Mouse (Mus musculus): ENCODE results near the gene 4930564D02Rik. TPM values are rescaled to one million over a fixed set of nuclear protein-coding genes. Genes with fewer than 3 reads are reported as not detected.
A peak's percentile ranks its signal among the peaks of the same experiment; 100 is the strongest.

4930564D02Rik gene
- polyA plus RNA-seq, 1 experiment from 2014 or later, result not detected

GRCm38 (mm10) chr3:105100270-105100589 lies 33.6 kb downstream of the 4930564D02Rik start:
- Histone ChIP-seq H3K27ac (ENCODE audit: low read depth) (no peak overlapping the region), H3K4me1 (ENCODE audit: insufficient read depth) (no peaks in the 10 kb centered on the region), H3K9ac (no peak overlapping the region), H3K4me2 (no peak overlapping the region), H3K27me3 (ENCODE audit: insufficient read depth, low read length) (no peaks in the 10 kb centered on the region), H3K4me3 (ENCODE audit: low read depth, low read length) (no peak overlapping the region), H3K9me3 (ENCODE audit: low read depth, low read length) (no peaks in the 10 kb centered on the region), H3K36me3 (ENCODE audit: insufficient read depth) (no peaks in the 10 kb centered on the region)
- 78% methylated on average over 4 of the region's 4 CpGs for WGBS
- no peak for TF ChIP-seq CTCF (IDR thresholded peaks at IDR 0.05; ENCODE audit: low read depth)
- DNase-seq, result no peak
- ATAC-seq (ENCODE audit: insufficient read depth), result no peak

GRCm38 (mm10) chr3:105105827-105106226 lies 39.2 kb downstream of the 4930564D02Rik start:
- 75% methylated on average over 4 of the region's 4 CpGs for WGBS

DNA sequence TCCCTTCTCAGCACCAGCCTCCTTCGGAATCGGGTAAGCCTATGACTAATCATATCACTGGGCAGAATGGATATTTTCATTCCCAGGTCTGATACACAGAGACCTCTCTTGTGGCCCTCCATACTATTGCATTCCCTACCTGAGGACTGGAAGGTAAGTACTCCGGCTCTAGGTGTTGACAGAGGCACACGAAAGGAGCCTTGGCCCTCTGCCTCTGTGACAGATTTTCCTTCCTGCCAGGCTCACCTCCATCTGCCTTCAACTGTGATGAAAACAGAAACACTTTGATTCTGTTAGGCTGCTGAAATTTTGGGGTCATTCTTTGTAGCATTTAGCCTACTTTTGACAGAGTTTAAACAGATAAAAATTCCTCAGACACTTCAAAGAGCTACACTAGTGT lies 47.2 kb downstream of the 4930564D02Rik start:
- Histone ChIP-seq H3K9me3 (ENCODE audit: low read depth, low read length) (no peaks in the 10 kb centered on the region), H3K4me3 (ENCODE audit: low read depth, low read length) (no peak overlapping the region), H3K36me3 (ENCODE audit: insufficient read depth) (no peaks in the 10 kb centered on the region), H3K4me1 (ENCODE audit: insufficient read depth) (no peaks in the 10 kb centered on the region), H3K4me2 (no peak overlapping the region), H3K9ac (no peak overlapping the region), H3K27me3 (ENCODE audit: insufficient read depth, low read length) (no peaks in the 10 kb centered on the region), H3K27ac (ENCODE audit: low read depth) (no peak overlapping the region)
- no peak for DNase-seq
- no peak for TF ChIP-seq CTCF (IDR thresholded peaks at IDR 0.05; ENCODE audit: low read depth)
- whole genome bisulfite sequencing, result 76% methylated on average over 4 of the region's 4 CpGs
- ATAC-seq (ENCODE audit: insufficient read depth), result no peak

More at GRCm38 (mm10) chr3:105105827-105106226, 39.2 kb downstream of the 4930564D02Rik start:
- Histone ChIP-seq H3K4me3 (ENCODE audit: low read depth, low read length) (no peak overlapping the region), H3K4me2 (no peak overlapping the region), H3K27me3 (ENCODE audit: insufficient read depth, low read length) (no peaks in the 10 kb centered on the region), H3K36me3 (ENCODE audit: insufficient read depth) (no peaks in the 10 kb centered on the region), H3K9ac (no peak overlapping the region), H3K9me3 (ENCODE audit: low read depth, low read length) (no peaks in the 10 kb centered on the region), H3K4me1 (ENCODE audit: insufficient read depth) (no peaks in the 10 kb centered on the region), H3K27ac (ENCODE audit: low read depth) (no peak overlapping the region)
- DNase-seq (no peak), ATAC-seq (ENCODE audit: insufficient read depth) (no peak)
- no peak for TF ChIP-seq CTCF (IDR thresholded peaks at IDR 0.05; ENCODE audit: low read depth)

DNA sequence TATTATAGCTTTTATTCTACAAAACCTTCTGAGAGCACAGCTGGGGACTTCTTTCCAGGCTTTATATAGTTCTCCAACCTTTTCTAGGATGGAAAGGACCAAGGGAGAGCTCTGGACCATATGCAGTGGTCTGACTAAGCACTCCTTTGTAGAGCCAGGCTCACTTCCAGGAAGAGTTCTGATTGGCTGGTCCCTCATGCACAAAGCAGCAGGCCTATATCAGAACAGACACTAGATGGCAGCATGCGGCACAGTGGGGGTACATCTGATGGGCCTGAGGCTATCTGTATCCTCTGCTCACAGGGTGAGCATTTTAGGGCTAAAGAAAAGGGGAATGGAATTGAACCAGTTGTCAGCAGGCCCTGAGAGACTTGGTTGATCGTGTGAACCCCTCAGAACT lies 47.6 kb downstream of the 4930564D02Rik start:
- DNase-seq, result peak; percentile 90
- H3K27me3 ChIP-seq (ENCODE audit: insufficient read depth, low read length), result no peaks in the 10 kb centered on the region
- no peak overlapping the region for H3K9ac ChIP-seq
- peak; percentile 86 for TF ChIP-seq CTCF (IDR thresholded peaks at IDR 0.05; ENCODE audit: low read depth)
- peak; percentile 77 for ATAC-seq (ENCODE audit: insufficient read depth)
- WGBS, result 17% methylated on average over 2 of the region's 2 CpGs
- no peaks in the 10 kb centered on the region for H3K4me1 ChIP-seq (ENCODE audit: insufficient read depth)
- no peaks in the 10 kb centered on the region for H3K36me3 ChIP-seq (ENCODE audit: insufficient read depth)
- H3K4me3 ChIP-seq (ENCODE audit: low read depth, low read length), result no peak overlapping the region
- no peak overlapping the region for H3K4me2 ChIP-seq
- H3K27ac ChIP-seq (ENCODE audit: low read depth), result no peak overlapping the region
- H3K9me3 ChIP-seq (ENCODE audit: low read depth, low read length), result no peaks in the 10 kb centered on the region

GRCm38 (mm10) chr3:105116596-105116995 lies 50.0 kb downstream of the 4930564D02Rik start:
- no peak for DNase-seq
- no peaks in the 10 kb centered on the region for H3K36me3 ChIP-seq (ENCODE audit: insufficient read depth)
- no peaks in the 10 kb centered on the region for H3K4me1 ChIP-seq (ENCODE audit: insufficient read depth)
- 72% methylated on average over 4 of the region's 4 CpGs for WGBS
- H3K4me2 ChIP-seq, result no peak overlapping the region
- no peaks in the 10 kb centered on the region for H3K9me3 ChIP-seq (ENCODE audit: low read depth, low read length)
- no peak for TF ChIP-seq CTCF (IDR thresholded peaks at IDR 0.05; ENCODE audit: low read depth)
- H3K4me3 ChIP-seq (ENCODE audit: low read depth, low read length), result no peak overlapping the region
- no peak for ATAC-seq (ENCODE audit: insufficient read depth)
- no peaks in the 10 kb centered on the region for H3K27me3 ChIP-seq (ENCODE audit: insufficient read depth, low read length)
- no peak overlapping the region for H3K27ac ChIP-seq (ENCODE audit: low read depth)
- H3K9ac ChIP-seq, result no peak overlapping the region

DNA sequence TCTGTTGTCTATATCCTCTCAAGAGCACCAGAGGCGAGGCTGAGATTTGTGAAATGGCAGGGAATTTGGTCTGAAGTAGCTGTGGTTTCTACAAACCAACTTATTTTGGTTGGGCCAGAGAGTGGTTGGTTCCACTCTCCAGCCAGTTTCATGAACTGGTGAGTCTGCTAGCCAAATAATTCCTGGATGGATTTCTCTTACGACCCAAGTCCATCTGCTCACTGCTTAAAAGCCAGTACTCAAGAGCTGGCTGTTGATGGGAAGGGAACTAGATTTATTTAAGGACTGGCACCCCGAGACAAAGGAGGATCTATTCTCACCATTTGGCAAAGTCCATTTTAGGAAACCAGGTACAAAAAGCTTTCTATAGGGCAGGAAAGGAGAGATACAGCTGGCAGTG lies 57.1 kb downstream of the 4930564D02Rik start:
- Histone ChIP-seq H3K27ac (ENCODE audit: low read depth) (no peak overlapping the region), H3K4me3 (ENCODE audit: low read depth, low read length) (no peak overlapping the region), H3K4me1 (ENCODE audit: insufficient read depth) (no peaks in the 10 kb centered on the region), H3K27me3 (ENCODE audit: insufficient read depth, low read length) (no peaks in the 10 kb centered on the region), H3K9me3 (ENCODE audit: low read depth, low read length) (no peaks in the 10 kb centered on the region), H3K36me3 (ENCODE audit: insufficient read depth) (no peaks in the 10 kb centered on the region), H3K9ac (no peak overlapping the region), H3K4me2 (no peak overlapping the region)
- no peak for ATAC-seq (ENCODE audit: insufficient read depth)
- WGBS, result 76% methylated on average over 3 of the region's 3 CpGs
- no peak for TF ChIP-seq CTCF (IDR thresholded peaks at IDR 0.05; ENCODE audit: low read depth)
- DNase-seq, result no peak

GRCm38 (mm10) chr3:105127881-105128280 lies 61.2 kb downstream of the 4930564D02Rik start:
- Histone ChIP-seq H3K4me2 (no peak overlapping the region), H3K9me3 (ENCODE audit: low read depth, low read length) (no peaks in the 10 kb centered on the region), H3K27me3 (ENCODE audit: insufficient read depth, low read length) (no peaks in the 10 kb centered on the region), H3K36me3 (ENCODE audit: insufficient read depth) (no peaks in the 10 kb centered on the region), H3K27ac (ENCODE audit: low read depth) (no peak overlapping the region; the same call in 1 of the 2 replicates), H3K4me1 (ENCODE audit: insufficient read depth) (no peaks in the 10 kb centered on the region), H3K9ac (no peak overlapping the region), H3K4me3 (ENCODE audit: low read depth, low read length) (no peak overlapping the region)
- no peak for TF ChIP-seq CTCF (IDR thresholded peaks at IDR 0.05; ENCODE audit: low read depth)
- ATAC-seq (ENCODE audit: insufficient read depth), result peak; percentile 60; the same call in 1 of the 2 replicates
- peak; percentile 50 for DNase-seq
- 30% methylated on average over 7 of the region's 7 CpGs for WGBS

Other genes starting within 250 kb of the 4930564D02Rik start
- 51.0 and 53.9 TPM in 2 replicates for gene Mov10, start 248.3 kb upstream of the 4930564D02Rik start, polyA plus RNA-seq (2014; fragmentation: Nextera tagmentation; extraction: Ambion mirVana)
- gene St7l, start 202.8 kb upstream of the 4930564D02Rik start, polyA plus RNA-seq (2014; fragmentation: Nextera tagmentation; extraction: Ambion mirVana), result 33.2 and 36.2 TPM in 2 replicates
- gene Capza1, start 202.3 kb upstream of the 4930564D02Rik start, polyA plus RNA-seq (2014; fragmentation: Nextera tagmentation; extraction: Ambion mirVana), result 233 and 236 TPM in 2 replicates
- 2.8 and 3.4 TPM in 2 replicates for gene Wnt2b, start 104.9 kb upstream of the 4930564D02Rik start, polyA plus RNA-seq (2014; fragmentation: Nextera tagmentation; extraction: Ambion mirVana)
- 38.5 and 42.3 TPM in 2 replicates for gene Cttnbp2nl, start 13.7 kb upstream of the 4930564D02Rik start, polyA plus RNA-seq (2014; fragmentation: Nextera tagmentation; extraction: Ambion mirVana)

Measured in lung, embryonic 14.5 days (tissue).